Mouse (Mus musculus): ENCODE measurements around the gene Col4a2. TPM values are rescaled to one million over a fixed set of nuclear protein-coding genes. Genes with fewer than 3 reads are reported as not detected.

Col4a2 gene
- polyA plus RNA-seq, 1 experiment from 2014 or later: 189 TPM

DNA sequence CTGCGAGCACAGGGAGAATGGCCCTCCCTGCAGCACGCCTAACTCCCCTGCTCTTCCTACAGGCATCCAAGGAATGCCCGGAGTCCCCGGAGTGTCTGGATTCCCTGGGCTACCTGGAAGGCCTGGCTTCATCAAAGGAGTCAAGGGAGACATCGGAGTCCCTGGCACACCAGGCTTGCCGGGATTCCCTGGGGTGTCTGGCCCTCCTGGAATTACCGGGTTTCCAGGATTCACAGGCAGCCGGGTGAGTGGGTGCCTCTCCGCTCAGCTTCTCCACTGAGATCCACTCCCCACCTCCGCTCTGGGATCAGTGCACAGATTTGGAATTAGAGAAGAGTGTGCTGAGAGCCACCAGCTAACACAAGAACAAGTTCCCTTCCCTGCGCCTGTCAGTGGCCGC, 125.3 kb downstream of the Col4a2 start:
- no peak for TF ChIP-seq CTCF (IDR thresholded peaks at IDR 0.05)
- TF ChIP-seq EP300 (IDR thresholded peaks at IDR 0.05): no peak
- no peak overlapping the region for H3K9ac ChIP-seq (replicated peaks; ENCODE audit: low read depth)
- H3K4me2 ChIP-seq (replicated peaks; ENCODE audit: low read depth, low read length): no peak overlapping the region
- H3K27me3 ChIP-seq (replicated peaks; ENCODE audit: insufficient read depth, low read length): no peaks in the 10 kb centered on the region
- peaks cover 81% of the 10 kb centered on the region for H3K36me3 ChIP-seq (ENCODE audit: insufficient read depth, low read length)
- H3K4me3 ChIP-seq (ENCODE audit: low read depth, low read length): no peak overlapping the region
- no peak for DNase-seq (ENCODE audit: low spot score)
- H3K9me3 ChIP-seq (ENCODE audit: low read length): no peaks in the 10 kb centered on the region
- no peak overlapping the region for H3K27ac ChIP-seq (ENCODE audit: low read length)
- H3K4me1 ChIP-seq (ENCODE audit: insufficient read depth, low read depth, low read length): no peaks in the 10 kb centered on the region
- ATAC-seq: no peak
- WGBS: 67% methylated on average over 12 of the region's 12 CpGs

DNA sequence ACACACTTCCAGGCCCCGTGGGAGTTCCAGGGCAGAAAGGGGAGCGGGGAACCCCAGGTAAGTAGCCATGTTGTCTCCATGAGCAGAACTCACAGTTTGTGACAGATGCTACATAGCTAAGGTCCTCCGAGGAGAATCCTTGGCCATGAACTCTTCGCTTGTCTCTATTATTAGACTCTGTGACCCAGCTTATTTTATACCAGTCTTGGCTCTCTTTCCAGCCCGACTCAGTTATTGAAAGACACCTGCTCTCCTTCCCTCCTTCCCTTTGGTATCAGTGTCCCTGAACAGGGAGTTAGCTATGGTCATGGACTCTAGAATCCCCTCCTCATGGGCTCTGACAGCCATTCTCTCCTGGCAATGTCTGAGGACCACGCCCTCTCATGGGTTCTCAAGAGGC, 128.7 kb downstream of the Col4a2 start:
- Histone ChIP-seq H3K4me1 (ENCODE audit: insufficient read depth, low read depth, low read length) (no peaks in the 10 kb centered on the region), H3K4me2 (replicated peaks; ENCODE audit: low read depth, low read length) (no peak overlapping the region), H3K27me3 (replicated peaks; ENCODE audit: insufficient read depth, low read length) (no peaks in the 10 kb centered on the region), H3K9me3 (ENCODE audit: low read length) (no peaks in the 10 kb centered on the region), H3K4me3 (ENCODE audit: low read depth, low read length) (no peak overlapping the region), H3K36me3 (ENCODE audit: insufficient read depth, low read length) (peaks cover 84% of the 10 kb centered on the region), H3K27ac (ENCODE audit: low read length) (no peak overlapping the region), H3K9ac (replicated peaks; ENCODE audit: low read depth) (no peak overlapping the region)
- no peak for TF ChIP-seq EP300 (IDR thresholded peaks at IDR 0.05)
- TF ChIP-seq CTCF (IDR thresholded peaks at IDR 0.05): no peak
- WGBS: 89% methylated on average over 6 of the region's 6 CpGs
- ATAC-seq: no peak
- DNase-seq (ENCODE audit: low spot score): no peak

DNA sequence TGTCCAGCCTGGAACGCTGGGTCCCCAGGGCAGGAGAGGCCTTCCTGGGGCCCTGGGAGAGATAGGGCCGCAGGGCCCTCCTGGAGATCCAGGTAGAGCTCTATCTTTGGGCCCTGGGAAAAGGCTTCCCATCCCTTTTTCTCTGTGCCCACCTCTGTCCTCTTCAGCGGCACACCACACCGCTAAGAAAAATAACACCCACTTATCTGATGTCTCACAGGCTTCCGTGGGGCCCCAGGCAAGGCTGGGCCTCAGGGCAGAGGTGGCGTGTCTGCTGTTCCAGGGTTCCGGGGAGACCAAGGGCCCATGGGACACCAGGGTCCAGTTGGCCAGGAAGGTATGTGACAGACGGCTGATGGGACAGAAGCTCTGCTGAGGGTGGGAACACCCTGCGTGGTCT, 131.0 kb downstream of the Col4a2 start:
- no peaks in the 10 kb centered on the region for H3K9me3 ChIP-seq (ENCODE audit: low read length)
- H3K36me3 ChIP-seq (ENCODE audit: insufficient read depth, low read length): peaks cover 82% of the 10 kb centered on the region
- H3K4me3 ChIP-seq (ENCODE audit: low read depth, low read length): no peak overlapping the region
- H3K4me1 ChIP-seq (ENCODE audit: insufficient read depth, low read depth, low read length): no peaks in the 10 kb centered on the region
- H3K27me3 ChIP-seq (replicated peaks; ENCODE audit: insufficient read depth, low read length): no peaks in the 10 kb centered on the region
- WGBS: 85% methylated on average over 9 of the region's 9 CpGs
- ATAC-seq: no peak
- DNase-seq (ENCODE audit: low spot score): no peak
- no peak overlapping the region for H3K4me2 ChIP-seq (replicated peaks; ENCODE audit: low read depth, low read length)
- H3K27ac ChIP-seq (ENCODE audit: low read length): no peak overlapping the region
- no peak for TF ChIP-seq CTCF (IDR thresholded peaks at IDR 0.05)
- no peak for TF ChIP-seq EP300 (IDR thresholded peaks at IDR 0.05)
- H3K9ac ChIP-seq (replicated peaks; ENCODE audit: low read depth): no peak overlapping the region

DNA sequence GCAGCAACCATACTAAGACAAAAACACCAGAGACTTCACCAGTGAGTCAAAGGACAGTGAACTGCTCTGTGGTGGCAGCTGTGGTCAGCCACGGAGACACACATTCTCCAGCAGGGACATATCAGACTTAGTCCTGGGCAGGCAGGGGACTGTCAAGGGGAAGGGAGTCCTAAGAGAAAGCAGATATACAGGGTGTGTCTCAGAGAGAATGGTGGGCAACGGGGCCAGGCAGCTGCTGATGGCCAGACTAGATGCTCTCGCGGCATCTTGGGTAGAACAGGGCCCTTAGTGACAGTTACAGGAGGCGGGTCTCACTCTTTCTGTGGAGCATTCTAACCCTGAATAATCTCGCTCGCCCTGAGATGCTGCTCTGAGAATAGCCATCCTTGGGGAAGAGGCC, 131.6 kb downstream of the Col4a2 start:
- no peak for ATAC-seq

DNA sequence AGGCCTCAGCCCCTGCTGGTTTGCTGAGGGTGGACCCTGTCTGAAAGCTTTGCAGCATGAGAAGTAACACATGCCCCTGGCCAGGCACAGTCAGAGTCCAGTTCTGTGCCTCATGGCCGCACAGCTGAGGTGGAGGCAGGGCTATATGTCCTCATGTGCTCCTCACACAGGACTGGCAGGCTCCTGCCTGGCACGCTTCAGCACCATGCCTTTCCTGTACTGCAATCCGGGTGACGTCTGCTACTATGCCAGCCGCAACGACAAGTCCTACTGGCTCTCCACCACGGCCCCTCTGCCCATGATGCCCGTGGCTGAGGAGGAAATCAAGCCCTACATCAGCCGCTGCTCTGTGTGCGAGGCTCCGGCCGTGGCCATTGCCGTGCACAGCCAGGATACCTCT, 133.2 kb downstream of the Col4a2 start:
- no peaks in the 10 kb centered on the region for H3K27me3 ChIP-seq (replicated peaks; ENCODE audit: insufficient read depth, low read length)

More for the DNA sequence above, 131.6 kb downstream of the Col4a2 start:
- Histone ChIP-seq H3K4me2 (replicated peaks; ENCODE audit: low read depth, low read length) (no peak overlapping the region), H3K27me3 (replicated peaks; ENCODE audit: insufficient read depth, low read length) (no peaks in the 10 kb centered on the region), H3K4me3 (ENCODE audit: low read depth, low read length) (no peak overlapping the region), H3K9me3 (ENCODE audit: low read length) (no peaks in the 10 kb centered on the region), H3K4me1 (ENCODE audit: insufficient read depth, low read depth, low read length) (no peaks in the 10 kb centered on the region), H3K27ac (ENCODE audit: low read length) (no peak overlapping the region), H3K9ac (replicated peaks; ENCODE audit: low read depth) (no peak overlapping the region), H3K36me3 (ENCODE audit: insufficient read depth, low read length) (peaks cover 82% of the 10 kb centered on the region)
- no peak for TF ChIP-seq CTCF (IDR thresholded peaks at IDR 0.05)
- no peak for TF ChIP-seq EP300 (IDR thresholded peaks at IDR 0.05)
- WGBS: 86% methylated on average over 7 of the region's 7 CpGs
- no peak for DNase-seq (ENCODE audit: low spot score)

DNA sequence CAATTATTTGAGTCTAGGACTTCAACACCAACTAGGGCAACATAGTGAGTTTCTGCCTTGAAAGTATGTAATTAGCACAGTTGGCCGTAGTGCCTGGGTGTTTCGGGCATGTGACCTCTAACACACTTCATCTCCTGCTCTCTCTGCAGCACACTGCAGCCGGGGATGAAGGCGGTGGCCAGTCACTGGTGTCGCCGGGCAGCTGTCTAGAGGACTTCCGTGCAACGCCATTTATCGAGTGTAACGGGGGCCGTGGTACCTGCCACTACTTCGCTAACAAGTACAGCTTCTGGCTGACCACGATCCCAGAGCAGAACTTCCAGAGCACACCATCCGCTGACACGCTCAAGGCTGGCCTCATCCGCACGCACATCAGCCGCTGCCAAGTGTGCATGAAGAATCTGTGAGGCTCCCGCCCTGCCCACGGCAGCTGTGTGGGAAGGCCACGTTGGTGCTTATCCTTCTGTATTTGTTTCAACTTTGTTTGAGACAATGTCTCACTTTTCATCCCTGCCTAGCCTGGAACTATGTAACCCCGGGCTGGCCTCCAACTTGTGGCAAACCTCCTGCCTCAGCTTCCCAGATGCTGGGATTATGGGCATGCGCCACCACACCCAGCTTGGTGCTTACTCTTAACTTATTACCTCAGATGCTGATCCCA, 135.4 kb downstream of the Col4a2 start:
- peaks cover 49% of the 10 kb centered on the region for H3K36me3 ChIP-seq (ENCODE audit: insufficient read depth, low read length)
- no peaks in the 10 kb centered on the region for H3K9me3 ChIP-seq (ENCODE audit: low read length)
- DNase-seq (ENCODE audit: low spot score): no peak
- no peak overlapping the region for H3K27ac ChIP-seq (ENCODE audit: low read length)
- no peak overlapping the region for H3K4me3 ChIP-seq (ENCODE audit: low read depth, low read length)
- no peak for ATAC-seq
- WGBS: 90% methylated on average over 23 of the region's 23 CpGs
- H3K4me1 ChIP-seq (ENCODE audit: insufficient read depth, low read depth, low read length): peaks cover 4% of the 10 kb centered on the region; the same call in 1 of the 2 replicates
- H3K27me3 ChIP-seq (replicated peaks; ENCODE audit: insufficient read depth, low read length): no peaks in the 10 kb centered on the region
- H3K4me2 ChIP-seq (replicated peaks; ENCODE audit: low read depth, low read length): no peak overlapping the region
- no peak overlapping the region for H3K9ac ChIP-seq (replicated peaks; ENCODE audit: low read depth)
- TF ChIP-seq CTCF (IDR thresholded peaks at IDR 0.05): no peak
- TF ChIP-seq EP300 (IDR thresholded peaks at IDR 0.05): no peak

More for the DNA sequence above, 133.2 kb downstream of the Col4a2 start:
- 92% methylated on average over 13 of the region's 13 CpGs for WGBS
- no peak overlapping the region for H3K27ac ChIP-seq (ENCODE audit: low read length)
- DNase-seq (ENCODE audit: low spot score) (no peak), ATAC-seq (no peak)
- H3K4me3 ChIP-seq (ENCODE audit: low read depth, low read length): no peak overlapping the region
- H3K4me1 ChIP-seq (ENCODE audit: insufficient read depth, low read depth, low read length): peaks cover under 1% of the 10 kb centered on the region; the same call in 1 of the 2 replicates
- H3K9me3 ChIP-seq (ENCODE audit: low read length): no peaks in the 10 kb centered on the region
- no peak overlapping the region for H3K9ac ChIP-seq (replicated peaks; ENCODE audit: low read depth)
- H3K36me3 ChIP-seq (ENCODE audit: insufficient read depth, low read length): peaks cover 68% of the 10 kb centered on the region
- TF ChIP-seq EP300 (IDR thresholded peaks at IDR 0.05) (no peak), CTCF (IDR thresholded peaks at IDR 0.05) (no peak)
- H3K4me2 ChIP-seq (replicated peaks; ENCODE audit: low read depth, low read length): no peak overlapping the region
